Mouse (Mus musculus) stomach, postnatal 0 days (tissue): ENCODE measurements around the gene Actl10.

Experiments used
- CTCF ChIP-seq: IDR thresholded peaks from 2 replicates; pipeline ENCODE4 v1.5.1; 2016; ENCODE audit warnings: antibody characterized with exemption, low read depth, mild to moderate bottlenecking, moderate library complexity
- EP300 ChIP-seq: optimal IDR thresholded peaks from 2 replicates; pipeline ENCODE3; 2016; ENCODE audit warnings: antibody characterized with exemption

GRCm38 (mm10) chr2:154569071-154569748 lies 17.6 kb downstream of the Actl10 start:
- no peak for TF ChIP-seq EP300
- TF ChIP-seq CTCF, result no peak
